Mouse (Mus musculus) heart, adult 9 months (tissue): ENCODE data around the gene Dnajb8.

Source experiments
- DNase-seq, 2 experiments: peaks; one replicate each; pipeline ENCODE4 v3.0.0; 2022; ENCODE audit warnings: low spot score in 2 of 2

The Dnajb8 gene

DNA sequence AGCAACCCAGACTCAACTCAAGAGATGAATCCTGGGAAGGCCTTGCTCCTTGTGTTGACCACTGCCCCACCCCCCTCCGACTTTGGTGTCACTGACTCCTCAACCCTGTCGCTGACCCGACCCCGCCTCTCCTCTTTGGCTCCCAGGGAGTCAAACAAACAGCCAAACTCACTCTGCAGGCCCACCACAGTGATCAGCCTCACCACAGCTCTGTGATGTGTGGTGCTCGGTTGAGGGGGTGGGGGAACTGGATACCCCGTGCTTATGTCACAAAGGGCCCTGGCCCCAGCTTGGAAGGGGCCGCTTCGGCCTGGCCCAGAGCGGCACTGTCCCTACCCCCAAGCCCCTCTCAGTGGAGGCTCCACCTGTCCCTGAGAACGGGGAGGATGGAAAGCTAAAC lies at the start of gene Dnajb8:
Dnajb8 (plus strand) TSS at position 301 of the 400 bp plus-strand sequence.
- DNase-seq = no peak

DNA sequence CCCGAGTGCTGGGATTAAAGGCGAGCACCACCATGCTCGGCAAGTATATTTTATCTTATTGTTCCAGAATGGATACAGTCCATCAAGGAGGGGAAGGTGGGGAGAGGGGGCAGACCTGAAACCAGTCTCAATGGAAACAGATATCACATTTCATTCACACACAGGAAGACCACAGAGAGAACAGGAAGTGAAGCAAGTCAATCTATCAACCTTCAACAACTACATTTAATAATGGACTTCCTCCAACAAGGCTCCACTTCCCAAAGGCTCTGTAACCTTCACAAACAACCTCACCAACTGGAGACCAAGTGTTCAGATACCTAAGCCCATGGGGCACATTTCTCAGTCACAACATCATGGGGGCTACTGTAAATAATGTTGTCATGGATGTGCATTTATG lies 47.9 kb upstream of the Dnajb8 start:
- no peak for DNase-seq

GRCm38 (mm10) chr6:88174676-88175075 lies 47.4 kb upstream of the Dnajb8 start:
- no peak for DNase-seq

- no peak for DNase-seq
Measured at GRCm38 (mm10) chr6:88184671-88185070, 37.4 kb upstream of the Dnajb8 start.

DNA sequence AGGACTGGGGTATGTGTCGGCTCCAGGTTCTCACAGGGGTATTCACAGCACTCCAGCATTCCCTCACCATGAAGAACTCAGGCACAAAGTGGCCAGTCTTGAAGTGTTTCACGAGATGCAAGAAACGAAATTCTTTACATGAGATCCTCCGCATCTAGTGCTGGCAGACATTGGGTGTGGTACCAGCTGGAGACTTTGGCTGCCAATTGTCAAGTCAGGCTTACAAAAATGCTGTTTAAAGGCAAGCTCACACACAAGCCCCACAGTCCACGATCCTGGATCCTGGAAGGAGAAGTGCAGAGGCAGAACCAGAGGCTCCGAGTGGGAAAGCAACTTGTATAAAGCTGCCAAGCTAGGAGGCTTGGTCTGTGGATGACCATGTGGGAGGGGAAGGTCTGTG lies 33.9 kb upstream of the Dnajb8 start:
- no peak for DNase-seq

GRCm38 (mm10) chr6:88189312-88190042 lies 32.6 kb upstream of the Dnajb8 start:
- DNase-seq = peak; percentile 70 to 71

DNA sequence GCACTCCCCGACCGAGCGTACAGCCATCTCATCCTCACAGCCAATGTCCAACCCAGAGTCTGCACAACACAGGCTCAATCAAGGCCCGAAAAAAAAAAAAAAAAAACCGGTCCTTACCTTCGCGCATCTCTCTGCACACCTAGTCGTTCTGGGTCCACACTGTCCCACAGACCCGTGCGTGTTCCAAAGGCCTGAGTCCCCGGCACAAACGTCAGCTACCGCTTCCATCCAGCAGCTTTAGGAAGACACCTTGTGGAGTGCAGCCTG lies 32.1 kb upstream of the Dnajb8 start:
- DNase-seq = no peak

GRCm38 (mm10) chr6:88190310-88191023 lies 31.6 kb upstream of the Dnajb8 start:
- peak in 1 of 2 experiments; percentile 2 for DNase-seq

- no peak for DNase-seq
Measured at GRCm38 (mm10) chr6:88191024-88191365, 31.1 kb upstream of the Dnajb8 start.

DNA sequence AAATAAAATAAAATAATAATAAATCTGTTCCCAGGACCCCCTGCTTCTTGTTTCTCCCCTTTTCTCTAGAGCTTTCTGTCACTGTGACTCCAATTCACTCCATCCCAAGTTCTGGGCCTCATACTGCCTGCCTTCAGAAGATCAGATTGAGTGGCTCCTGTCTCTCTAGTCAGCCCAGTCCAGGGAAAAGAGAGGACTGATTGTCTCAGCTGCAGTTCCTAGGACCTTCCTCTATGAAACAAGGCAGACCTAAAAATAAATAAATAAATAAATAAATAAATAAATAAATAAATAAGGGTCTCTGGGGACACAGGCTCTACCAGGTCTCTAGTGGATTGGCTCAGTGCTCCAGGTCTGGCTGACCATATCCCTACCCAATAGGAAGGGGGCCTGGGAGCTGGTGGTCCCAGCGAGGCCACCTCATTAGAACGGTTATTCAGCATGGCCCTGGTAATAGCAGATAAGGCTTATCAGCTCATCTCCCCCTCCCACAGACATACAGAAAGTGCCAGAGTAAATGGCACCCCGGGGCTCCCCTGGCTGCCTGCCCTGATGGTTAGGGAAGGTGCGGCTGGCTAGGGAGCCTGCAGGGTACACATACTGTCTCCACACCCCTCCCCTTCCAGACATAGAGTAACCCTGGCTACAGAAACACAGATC lies 30.5 kb upstream of the Dnajb8 start:
- DNase-seq = no peak

DNA sequence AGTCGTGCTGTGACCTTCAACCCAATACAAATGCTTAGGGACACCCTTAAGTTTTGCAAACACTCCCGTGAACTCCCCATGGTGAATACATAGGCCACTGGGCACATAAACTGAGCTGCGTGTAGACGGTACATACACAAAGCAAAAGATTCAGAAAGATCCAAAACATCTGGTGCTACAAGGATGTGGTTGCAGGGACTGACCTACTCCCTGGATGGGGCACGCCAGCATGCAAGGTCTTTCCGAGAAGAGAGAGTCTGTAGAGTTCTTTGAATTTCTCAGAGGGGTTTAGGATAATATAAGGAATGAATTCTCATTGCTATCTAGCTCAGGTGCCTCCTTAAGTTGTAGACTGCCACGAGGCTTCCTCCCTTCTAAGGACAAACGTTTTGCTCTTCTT lies 29.3 kb upstream of the Dnajb8 start:
- no peak for DNase-seq

GRCm38 (mm10) chr6:88193433-88194052 lies 28.5 kb upstream of the Dnajb8 start, which contains the start of gene Gata2:
Gene Gata2, plus strand, starts transcription at chr6:88193891.
- peak in 1 of 2 experiments; percentile 48 for DNase-seq

DNA sequence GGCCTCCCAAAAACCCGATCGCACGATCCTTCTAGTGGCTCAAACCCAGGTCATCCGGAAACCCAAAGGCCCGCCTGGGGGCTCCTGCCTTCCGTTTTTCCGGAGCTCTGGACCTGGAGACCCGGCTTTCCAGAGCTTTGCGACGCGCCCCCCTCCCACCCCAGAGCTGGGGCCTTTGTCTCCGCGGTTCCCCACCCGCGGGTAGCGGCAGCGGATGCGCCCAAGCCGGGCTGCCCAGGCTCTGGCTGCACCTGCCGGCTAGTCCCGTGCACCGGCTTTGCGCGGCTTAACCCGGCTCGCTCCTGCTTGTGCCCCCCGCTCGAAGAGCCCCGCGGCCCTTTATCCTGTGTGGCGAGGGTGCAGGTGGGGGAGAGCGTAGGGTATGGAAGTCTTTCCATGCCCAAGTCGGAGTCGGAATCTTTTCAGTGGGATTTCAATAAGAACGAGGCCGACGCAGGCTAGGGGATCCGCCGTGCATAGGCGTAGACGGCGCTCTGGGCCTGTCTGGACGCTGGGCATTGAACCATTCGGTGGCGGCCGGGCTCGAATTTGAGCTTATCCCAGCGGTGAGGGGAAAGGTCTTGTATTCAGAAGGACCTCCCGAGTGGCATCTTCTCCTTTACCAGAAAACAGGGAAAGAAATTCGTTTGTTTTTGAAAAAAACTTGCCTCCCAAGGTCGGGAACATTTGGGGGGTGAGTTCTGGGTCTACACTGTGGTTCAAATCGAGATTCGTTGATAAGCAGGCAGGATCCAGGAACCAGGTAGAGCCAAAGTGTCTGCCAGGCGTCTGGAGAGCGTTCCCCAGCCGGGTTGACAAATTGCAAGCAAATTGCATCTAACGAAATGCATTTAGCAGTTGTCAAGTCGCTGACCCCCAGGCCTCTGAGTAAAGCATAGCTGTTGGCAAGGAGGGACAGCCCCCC lies 27.8 kb upstream of the Dnajb8 start:
- no peak for DNase-seq

DNA sequence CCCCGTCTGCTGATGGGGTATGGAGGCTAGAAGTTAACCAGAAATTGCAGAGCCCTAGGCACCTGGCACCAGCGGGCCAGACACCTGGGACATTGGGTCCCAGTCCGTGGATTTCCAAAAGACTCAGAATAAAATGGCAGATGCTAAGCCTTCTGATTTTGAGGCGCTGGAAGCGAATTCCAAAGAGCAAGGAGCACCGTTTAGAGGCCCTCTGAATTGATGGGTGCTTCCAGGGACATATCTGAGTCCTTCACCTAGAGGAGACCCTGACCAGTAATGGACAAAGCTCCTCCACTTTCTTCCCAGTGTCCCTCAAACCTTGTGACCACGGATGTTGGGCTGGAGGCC lies 27.1 kb upstream of the Dnajb8 start:
- no peak for DNase-seq

- DNase-seq = peak in 1 of 2 experiments; percentile 7
Measured at GRCm38 (mm10) chr6:88196054-88196732, 25.9 kb upstream of the Dnajb8 start.

GRCm38 (mm10) chr6:88196733-88197312 lies 25.2 kb upstream of the Dnajb8 start:
- peak in 1 of 2 experiments; percentile 8 for DNase-seq

DNA sequence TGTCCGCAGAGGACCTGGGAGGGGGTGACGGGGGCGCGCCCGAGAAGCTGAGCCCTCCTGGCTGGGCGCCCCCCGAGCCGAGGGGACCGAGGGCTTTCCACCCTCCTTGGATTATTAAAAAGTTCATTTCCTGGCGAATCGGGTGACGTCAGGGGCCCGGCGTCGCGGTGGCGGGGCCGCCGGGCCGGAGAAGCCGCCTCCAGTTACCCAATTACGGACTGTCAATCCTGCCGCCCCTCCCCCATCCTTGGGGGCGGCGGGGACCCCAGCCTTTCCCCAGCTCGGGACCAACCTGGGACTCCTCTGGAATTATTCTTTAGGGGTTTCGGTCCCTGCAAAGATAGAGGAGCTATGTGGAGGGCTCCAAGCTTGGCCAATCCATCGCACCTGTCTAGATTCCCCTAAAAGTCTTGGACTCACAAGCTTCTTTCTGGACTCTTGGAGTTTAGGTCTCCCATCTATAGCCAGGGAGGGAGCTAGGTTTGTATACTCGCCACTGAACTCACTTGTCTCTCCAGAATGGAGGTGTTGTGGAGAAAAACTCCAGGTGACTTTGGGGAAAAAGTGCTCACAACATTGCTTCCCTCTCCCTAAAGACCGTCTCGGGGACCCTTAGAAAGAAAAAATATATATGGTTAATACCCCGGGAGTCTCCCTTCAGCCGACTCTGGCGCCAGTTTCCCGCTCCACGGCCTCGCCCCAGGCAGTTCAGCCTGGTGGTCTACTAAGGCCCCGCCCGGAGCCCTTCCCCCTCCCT lies 24.6 kb upstream of the Dnajb8 start:
- DNase-seq = peak; percentile 61 to 69

GRCm38 (mm10) chr6:88198070-88198940 lies 23.8 kb upstream of the Dnajb8 start:
- DNase-seq = peak; percentile 88 to 91
